Mouse (Mus musculus) ES-Bruce4 (cell line): ENCODE data around the gene Esrrg.

Experiments used
- CTCF ChIP-seq: IDR thresholded peaks from one replicate; pipeline ENCODE4 v1.8.1; 2011; ENCODE audit warnings: low read depth, low read length
- EP300 ChIP-seq: IDR thresholded peaks from 2 replicates; pipeline ENCODE4 v1.6.1; 2011; ENCODE audit warnings: low read depth, low read length; ENCODE audit not compliant: insufficient read depth
- POLR2A ChIP-seq: IDR thresholded peaks from one replicate; pipeline ENCODE4 v1.8.1; 2011; ENCODE audit warnings: low read length; ENCODE audit not compliant: insufficient read depth

- no peak for TF ChIP-seq CTCF
- TF ChIP-seq POLR2A = no peak
- TF ChIP-seq EP300 = no peak
Measured at GRCm38 (mm10) chr1:187836876-187837275, 228.3 kb downstream of the Esrrg start.
